Mouse (Mus musculus) adrenal gland (tissue): ENCODE data around the gene Selenos.

Experiments
- intact Hi-C: fragments of 180-260 bp; cut with DNase I; formaldehyde crosslinking; loops from one replicate; pipeline ENCODE4 v1.15.1; 2025

Selenos gene

DNA sequence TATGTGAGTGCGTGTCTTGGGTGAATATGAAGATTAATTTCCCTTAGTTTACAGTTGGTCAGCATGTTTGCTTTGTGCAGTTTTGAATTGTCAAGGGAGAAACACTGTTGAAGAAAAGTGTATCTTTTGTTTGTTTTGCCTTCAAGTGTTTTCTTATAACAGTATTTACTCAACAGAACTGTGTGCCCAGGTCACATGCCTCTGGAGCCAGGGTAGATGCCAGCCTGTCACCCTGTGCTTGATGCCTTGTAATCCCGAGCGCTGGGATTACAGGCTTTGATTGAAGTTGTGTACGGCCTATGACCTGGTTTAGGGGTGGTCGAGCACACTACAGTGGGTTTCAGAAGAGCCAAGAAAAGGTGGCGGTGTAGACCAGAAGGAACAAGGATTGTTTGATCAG, 4.3 kb downstream of the Selenos start:
- intact Hi-C loops, result no loop called here

- intact Hi-C loops, result no loop called here
Measured at GRCm38 (mm10) chr7:66084546-66084945, 5.1 kb downstream of the Selenos start.

DNA sequence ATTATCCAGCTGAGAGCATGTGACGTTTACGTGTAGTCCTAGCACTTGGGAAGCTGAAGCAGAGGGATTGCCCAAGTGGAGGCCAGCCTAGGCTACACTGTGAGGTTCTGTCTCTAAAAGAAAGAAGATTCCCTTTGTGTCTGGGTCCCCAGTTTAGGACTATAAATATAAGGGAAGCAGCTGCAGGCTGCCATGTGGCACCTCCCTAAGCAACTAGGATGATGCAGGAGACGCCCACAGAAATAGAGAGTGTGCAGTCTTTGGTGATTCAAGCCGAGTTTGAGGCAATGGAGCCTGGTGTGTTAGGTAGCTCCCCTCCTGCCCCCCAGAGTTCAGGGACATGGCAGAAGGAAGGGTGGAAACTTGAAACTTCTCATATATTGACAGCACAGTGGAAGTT, 8.2 kb downstream of the Selenos start:
- intact Hi-C loops, result no loop called here

- intact Hi-C loops, result no loop called here
Measured at GRCm38 (mm10) chr7:66088077-66088476, 8.6 kb downstream of the Selenos start.

GRCm38 (mm10) chr7:66090676-66091190, 11.3 kb downstream of the Selenos start:
- intact Hi-C loops, result no loop called here

GRCm38 (mm10) chr7:66091553-66091952, 12.1 kb downstream of the Selenos start:
- intact Hi-C loops, result no loop called here

DNA sequence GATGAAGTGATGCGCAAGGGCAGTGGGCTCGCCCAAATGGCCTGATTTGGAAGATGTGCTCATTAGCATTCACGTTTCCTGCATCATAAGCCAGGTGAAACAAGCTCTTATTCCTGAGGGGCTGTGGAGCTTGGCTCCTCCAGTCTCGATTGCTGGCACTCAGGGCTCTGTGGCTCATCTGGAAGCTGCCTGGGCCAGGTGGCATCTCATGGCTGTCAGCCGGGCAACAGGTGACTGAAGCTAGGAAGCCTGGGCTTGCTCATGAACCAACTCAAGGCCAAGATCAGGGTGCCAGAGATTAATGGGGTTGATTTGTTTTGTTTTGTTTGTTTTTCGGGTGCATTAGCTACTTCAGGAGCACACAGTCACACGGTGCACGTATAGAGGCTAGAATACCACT, 13.2 kb downstream of the Selenos start:
- intact Hi-C loops, result no loop called here

- intact Hi-C loops, result no loop called here
Measured at GRCm38 (mm10) chr7:66094141-66094540, 14.7 kb downstream of the Selenos start.

GRCm38 (mm10) chr7:66098803-66099202, 19.4 kb downstream of the Selenos start:
- intact Hi-C loops, result no loop called here

GRCm38 (mm10) chr7:66101866-66102265, 22.4 kb downstream of the Selenos start:
- intact Hi-C loops, result loop anchor here (2.0 to 10.0 kb wide), 3 partner anchors 199 to 563 kb away; no protein-coding TSS in a partner anchor

GRCm38 (mm10) chr7:66104531-66104930, 25.1 kb downstream of the Selenos start:
- intact Hi-C loops, result loop anchor here (2.0 to 10.0 kb wide), 3 partner anchors 146 to 560 kb away; no protein-coding TSS in a partner anchor

GRCm38 (mm10) chr7:66105771-66106170, 26.3 kb downstream of the Selenos start:
- intact Hi-C loops, result loop anchor here (2.0 to 10.0 kb wide), 2 partner anchors 145 to 559 kb away; no protein-coding TSS in a partner anchor

GRCm38 (mm10) chr7:66106581-66107056, 27.2 kb downstream of the Selenos start:
- intact Hi-C loops, result loop anchor here (10.0 kb wide), 1 partner anchor 558 kb away; no protein-coding TSS in a partner anchor

GRCm38 (mm10) chr7:66107206-66107605, 27.8 kb downstream of the Selenos start:
- intact Hi-C loops, result loop anchor here (10.0 kb wide), 1 partner anchor 558 kb away; no protein-coding TSS in a partner anchor

DNA sequence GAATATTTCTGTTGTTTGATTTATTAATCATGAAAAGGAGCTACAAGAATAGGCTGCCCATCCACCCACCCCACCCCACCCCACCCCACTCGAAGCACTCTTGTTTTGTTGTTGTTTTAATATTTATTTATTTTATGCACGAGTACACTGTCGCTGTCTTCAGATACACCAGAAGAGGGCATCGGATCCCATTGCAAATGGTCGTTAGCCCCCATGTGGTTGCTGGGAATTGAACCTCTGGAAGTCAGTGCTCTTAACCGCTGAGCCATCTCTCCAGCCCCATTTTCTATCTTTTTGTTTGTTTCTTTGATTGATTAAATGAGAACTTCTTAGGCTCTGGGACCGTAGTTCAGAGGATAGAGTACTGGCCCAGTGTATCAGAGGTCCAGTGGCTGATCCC, 28.5 kb downstream of the Selenos start:
- intact Hi-C loops, result loop anchor here (10.0 kb wide), 1 partner anchor 557 kb away; no protein-coding TSS in a partner anchor

DNA sequence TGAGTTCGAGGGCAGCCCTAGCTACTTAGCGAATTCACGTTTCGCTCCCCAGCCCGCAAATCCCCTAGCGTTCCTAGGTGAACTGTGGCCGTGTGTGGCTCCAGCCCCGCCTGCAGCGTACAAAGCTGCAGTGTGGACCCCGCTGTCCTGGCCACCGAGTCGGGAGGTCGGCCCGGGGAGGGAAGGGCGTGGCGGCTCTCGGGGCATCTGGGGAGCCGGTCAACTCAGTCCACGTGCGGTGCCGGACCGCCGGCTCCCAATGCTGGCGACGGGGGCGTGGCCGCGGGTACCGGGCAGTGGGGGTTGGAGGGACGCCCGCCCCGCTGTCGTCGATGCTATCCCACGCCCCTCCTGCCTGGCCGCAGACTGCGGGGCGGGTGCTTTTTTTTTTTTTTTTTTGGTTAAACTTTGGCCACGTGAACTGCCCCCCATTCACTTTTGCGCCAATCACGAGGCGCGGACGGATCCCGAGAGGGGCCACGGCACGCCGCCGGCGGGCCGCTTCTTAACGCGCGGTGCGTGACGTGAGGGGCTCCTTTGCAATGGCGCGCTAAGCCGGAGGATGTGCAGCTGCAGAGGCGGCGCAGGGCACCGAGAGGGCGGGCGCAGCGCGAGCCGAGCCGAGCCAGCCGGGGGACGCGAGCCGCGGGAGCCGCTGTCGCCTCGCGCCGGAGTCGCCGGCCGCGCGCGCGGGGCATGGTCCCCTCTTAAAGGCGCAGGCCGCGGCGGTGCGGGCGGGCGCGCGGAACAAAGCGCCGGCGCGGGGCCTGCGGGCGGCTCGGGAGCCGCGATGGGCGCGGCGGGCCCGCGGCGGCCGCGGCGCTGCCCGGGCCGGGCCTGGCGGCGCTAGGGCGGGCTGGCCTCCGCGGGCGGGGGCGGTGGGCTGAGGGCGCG, 29.8 kb downstream of the Selenos start, which contains the start of gene Chsy1:
Gene Chsy1, plus strand, starts transcription at position 555 of the 894 bp plus-strand sequence.
- intact Hi-C loops, result loop anchor here (10.0 kb wide), 1 partner anchor 556 kb away; no protein-coding TSS in a partner anchor

DNA sequence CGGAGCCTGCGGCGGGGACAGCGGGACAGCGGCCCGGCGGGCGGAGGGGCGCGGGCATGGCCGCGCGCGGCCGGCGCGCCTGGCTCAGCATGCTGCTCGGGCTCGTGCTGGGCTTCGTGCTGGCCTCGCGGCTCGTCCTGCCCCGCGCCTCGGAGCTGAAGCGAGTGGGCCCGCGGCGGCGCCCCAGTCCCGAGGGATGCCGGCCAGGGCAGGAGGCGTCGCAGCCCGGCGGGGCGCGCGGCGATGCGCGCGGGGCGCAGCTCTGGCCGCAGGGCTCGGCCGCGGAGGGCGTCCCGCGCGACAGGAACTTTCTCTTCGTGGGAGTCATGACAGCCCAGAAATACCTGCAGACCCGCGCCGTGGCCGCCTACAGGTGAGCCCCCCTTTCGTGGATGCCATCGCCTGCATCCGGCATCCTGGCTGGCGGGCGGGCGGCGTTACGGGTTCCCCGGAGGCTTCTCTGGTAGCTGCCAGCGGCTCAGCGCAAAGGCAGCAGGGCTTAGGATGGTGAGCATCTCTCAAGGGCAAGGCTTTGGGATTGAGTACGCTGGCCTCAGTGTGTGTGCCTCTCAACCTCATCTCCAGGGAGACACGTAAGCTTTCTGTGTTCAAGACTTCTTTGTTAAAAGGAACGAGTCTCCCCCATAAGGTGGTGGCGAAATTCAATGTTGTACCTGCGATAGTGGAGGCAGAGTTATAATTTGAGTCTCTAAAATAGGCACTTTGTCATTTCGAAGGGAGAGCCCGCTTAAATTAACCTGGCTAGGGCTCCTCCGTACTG, 30.6 kb downstream of the Selenos start:
- intact Hi-C loops, result loop anchor here (10.0 kb wide), 1 partner anchor 555 kb away; no protein-coding TSS in a partner anchor

DNA sequence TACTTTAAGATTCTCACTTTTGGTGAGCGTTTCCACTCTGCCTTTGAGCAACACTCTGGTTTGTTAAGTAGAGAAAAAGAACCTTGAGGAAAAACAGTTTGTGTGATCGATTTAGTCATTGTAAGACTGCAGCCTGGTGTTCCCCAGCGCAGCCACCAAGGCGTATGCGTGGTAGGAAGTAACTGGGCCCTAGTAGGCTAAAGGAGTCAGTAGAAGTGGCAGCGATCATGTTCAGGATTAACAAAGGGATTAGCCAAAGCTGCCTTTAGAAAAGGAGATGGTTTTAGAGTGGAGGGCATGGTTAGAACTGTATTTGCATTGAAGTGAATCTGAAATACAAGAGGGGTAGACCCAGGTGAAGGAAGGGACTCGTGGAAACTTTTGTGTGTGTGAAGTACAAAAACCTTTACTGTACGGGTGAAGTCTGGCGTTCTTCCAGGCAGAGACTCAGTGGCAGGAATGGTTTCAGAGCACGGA, 31.2 kb downstream of the Selenos start:
- intact Hi-C loops, result no loop called here

- intact Hi-C loops, result no loop called here
Measured at GRCm38 (mm10) chr7:66111211-66111610, 31.8 kb downstream of the Selenos start.

GRCm38 (mm10) chr7:66113561-66113960, 34.1 kb downstream of the Selenos start:
- intact Hi-C loops, result no loop called here

DNA sequence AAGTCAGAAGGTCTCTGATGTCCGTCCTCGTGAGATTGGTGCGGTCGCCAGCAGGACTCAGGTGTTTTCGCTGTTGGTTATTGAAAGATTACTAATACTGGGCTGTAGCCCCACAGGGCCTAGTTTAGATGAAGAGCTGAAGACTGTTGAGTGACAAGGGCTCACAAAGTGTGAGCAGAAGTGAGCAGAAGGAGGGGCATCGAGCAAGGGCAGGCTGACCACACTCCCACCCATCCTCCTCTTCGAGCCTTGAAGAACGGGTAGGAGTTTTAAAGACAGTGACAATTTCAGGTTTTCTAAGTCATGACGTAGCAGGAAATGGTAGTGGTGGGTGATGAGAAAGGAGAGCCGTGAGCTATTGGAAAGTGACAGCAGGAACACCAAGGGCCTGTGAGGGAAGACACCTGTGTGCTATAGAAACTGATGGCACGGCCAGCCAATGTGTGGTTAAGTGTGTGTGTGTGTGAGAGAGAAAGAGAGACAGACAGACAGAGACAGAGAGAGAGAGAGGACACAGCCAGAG, 36.4 kb downstream of the Selenos start:
- intact Hi-C loops, result no loop called here
